Comparison of ENCODE assay signal across 8 mouse cellular contexts in the genomic region with DNA sequence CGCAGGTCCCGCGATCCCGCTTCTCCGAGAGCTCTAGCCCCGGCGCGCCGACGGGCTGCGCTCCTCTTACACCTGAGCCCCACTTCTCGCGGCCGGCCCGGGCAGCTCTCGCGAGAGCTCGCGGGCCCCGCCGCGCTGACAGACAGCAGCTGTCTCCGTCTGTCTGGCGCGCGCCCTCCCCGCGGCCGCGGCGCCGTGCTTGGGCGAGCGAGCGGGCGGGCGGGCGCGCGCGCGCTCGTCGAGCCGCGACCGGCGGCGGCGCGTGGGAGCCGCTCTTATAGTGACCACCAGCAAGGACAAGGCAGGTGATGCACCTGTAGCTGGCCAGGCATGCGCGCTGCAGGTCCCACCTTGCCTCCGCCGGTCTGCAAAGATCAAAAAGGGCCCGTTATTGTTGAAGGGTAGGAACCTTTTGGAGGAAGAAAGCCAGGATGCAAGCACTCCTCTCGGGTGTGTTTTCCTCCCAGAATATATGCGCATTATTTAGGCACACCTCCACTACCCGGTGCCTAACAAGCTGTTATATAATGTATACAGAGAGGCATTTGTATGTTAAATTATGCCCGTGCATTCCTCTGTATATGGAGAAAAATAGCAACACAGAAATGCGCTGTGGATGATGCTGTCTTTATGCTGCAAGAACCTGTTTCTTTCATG. TPM values are rescaled to one million over a fixed set of nuclear protein-coding genes. Genes with fewer than 3 reads are reported as not detected.
DNase-seq lines count a peak whose midpoint lies in the region; ATAC-seq and TF ChIP-seq lines count a peak whose summit lies in the region.

Gene Pou4f1 (minus strand): TSS at position 34 of the 657 bp plus-strand sequence.

- peaks cover 7% of the 10 kb centered on the region for H3K4me1 ChIP-seq in brown adipose tissue, adult 24 weeks (ENCODE audit: control insufficient read depth, insufficient read depth, insufficient read length, low read length)
- H3K4me1 ChIP-seq in kidney, postnatal 0 days (replicated peaks; ENCODE audit: insufficient read depth, low read length): peaks cover 20% of the 10 kb centered on the region; the same call in 1 of the 2 replicates

- H3K27ac ChIP-seq in brown adipose tissue, adult 24 weeks (replicated peaks; ENCODE audit: low read depth, low read length): no peak within 1 kb of the TSS
- H3K27ac ChIP-seq in kidney, postnatal 0 days: no peak within 1 kb of the TSS

- H3K27me3 ChIP-seq in kidney, postnatal 0 days (ENCODE audit: insufficient read depth, low read length): peaks cover 89% of the 10 kb centered on the region
- peaks cover 13% of the 10 kb centered on the region for H3K27me3 ChIP-seq in splenic B cell, adult 2 months (ENCODE audit: control insufficient read depth, insufficient read depth, low read length, poor library complexity, severe bottlenecking)

- no peaks in the 10 kb centered on the region for H3K9me3 ChIP-seq in kidney, postnatal 0 days (replicated peaks; ENCODE audit: low read length)

- DNase-seq in ovary, adult 18-20 months (ENCODE audit: low spot score): peak; percentile 22
- no peak for DNase-seq in ovary, postnatal 10 days (ENCODE audit: low spot score)
- DNase-seq in gastrocnemius, postnatal 4 days (ENCODE audit: low spot score in 2 of 2): peak; percentile 35 to 60
- DNase-seq in kidney, postnatal 0 days (ENCODE audit: low spot score): peak; percentile 52
- peak; percentile 55 to 78 for DNase-seq in lung, postnatal 4 days
- DNase-seq in splenic B cell, adult 2 months (ENCODE audit: low read depth, low spot score): peak; percentile 71
- DNase-seq in layer of hippocampus, adult 18-20 months (ENCODE audit: low spot score in 2 of 2): no peak

- peak within 1 kb of the TSS; percentile 84 for H3K4me2 ChIP-seq in kidney, postnatal 0 days (ENCODE audit: low read length)

- under 1% methylated on average over 60 of the region's 62 CpGs for WGBS in kidney, postnatal 0 days

- H3K4me3 ChIP-seq in brown adipose tissue, adult 24 weeks (ENCODE audit: insufficient read depth, low read depth, low read length): peak within 1 kb of the TSS; percentile 51
- H3K4me3 ChIP-seq in kidney, postnatal 0 days (replicated peaks; ENCODE audit: low read depth, low read length): peak within 1 kb of the TSS; percentile 45

- peak within 1 kb of the TSS; percentile 37; the same call in 1 of the 2 replicates for H3K9ac ChIP-seq in kidney, postnatal 0 days (ENCODE audit: low read depth, low read length)

- H3K36me3 ChIP-seq in kidney, postnatal 0 days (ENCODE audit: insufficient read depth, low read length): no peaks in the 10 kb centered on the region
- H3K36me3 ChIP-seq in splenic B cell, adult 2 months (ENCODE audit: control insufficient read depth, insufficient read depth, low read length, poor library complexity, severe bottlenecking): no peaks in the 10 kb centered on the region

- peak; percentile 89 for ATAC-seq in kidney, postnatal 0 days (replicated peaks; ENCODE audit: low FRiP score, low read depth)

- no peak for TF ChIP-seq CTCF in kidney, postnatal 0 days (IDR thresholded peaks at IDR 0.05; ENCODE audit: low read depth)

RNA-seq across cellular contexts. Expression of gene Pou4f1, which starts in this region (rescaled TPM):
- polyA plus RNA-seq in brown adipose tissue, adult 24 weeks (2012; ENCODE audit: insufficient read depth, insufficient read length, missing spikeins): not detected in 2 replicates
- 1 to 10 TPM; 2.4 to 2.8 TPM for total RNA-seq in gastrocnemius, postnatal 4 days (2021)
- polyA plus RNA-seq in kidney, postnatal 0 days (2015; fragmentation: Nextera tagmentation; extraction: Ambion mirVana): 0.41 and 0.58 TPM in 2 replicates
- total RNA-seq in layer of hippocampus, adult 18-20 months (2021): not detected

Comparison
In these comparisons a context has a peak if more than half of its experiments do, and no peak if none do; other contexts are left out.
1. DNase-seq: peak in ovary, adult 18-20 months (single experiment), gastrocnemius, postnatal 4 days (2 of 2), lung, postnatal 4 days (2 of 2) and splenic B cell, adult 2 months (single experiment); none in ovary, postnatal 10 days (single experiment) and layer of hippocampus, adult 18-20 months (0 of 2).
2. Peak in DNase-seq, ATAC-seq, H3K4me3 ChIP-seq, H3K9ac ChIP-seq and H3K4me2 ChIP-seq in kidney, postnatal 0 days; RNA of the gene not detected or under 1 TPM.